Mouse (Mus musculus) CH12.LX (cell line): ENCODE measurements around the gene Snrpg. TPM values are rescaled to one million over a fixed set of nuclear protein-coding genes. Genes with fewer than 3 reads are reported as not detected.

Experiments
- DNase-seq: peaks from one replicate; pipeline ENCODE4 v3.0.0-alpha.2; 2013; ENCODE audit errors: extremely low read depth
- H3K27ac ChIP-seq: 2 replicates; pipeline ENCODE4 v1.5.1; 2012; ENCODE audit warnings: low read depth, mild to moderate bottlenecking, control low read depth, moderate library complexity; ENCODE audit not compliant: insufficient read depth
- H3K27me3 ChIP-seq: replicated peaks from 2 replicates; pipeline ENCODE3; 2012; ENCODE audit warnings: inconsistent platforms
- H3K36me3 ChIP-seq, 2 experiments: replicated peaks in 1 of 2; 2 replicates each; pipeline versions ENCODE3 to v1.6.1; 2012; ENCODE audit warnings: inconsistent platforms in 1 of 2, low read length in 1 of 2, mild to moderate bottlenecking in 1 of 2, mixed read lengths in 1 of 2, moderate library complexity in 1 of 2; ENCODE audit not compliant: control insufficient read depth in 1 of 2, insufficient read depth in 1 of 2
- H3K4me1 ChIP-seq, 2 experiments: 2 replicates each; pipeline ENCODE4 v1.6.1; 2012; ENCODE audit warnings: inconsistent platforms in 1 of 2, moderate library complexity in 1 of 2; ENCODE audit not compliant: insufficient read depth in 2 of 2, control insufficient read depth in 1 of 2
- H3K4me2 ChIP-seq: 2 replicates; pipeline ENCODE4 v1.6.1; 2012; ENCODE audit warnings: low read depth, mild to moderate bottlenecking, control low read depth; ENCODE audit not compliant: poor library complexity, insufficient read depth, severe bottlenecking
- H3K4me3 ChIP-seq, 3 experiments: fragments of 150-350 bp in 1 of 3; sonication (generic) in 1 of 3; replicated peaks in 1 of 3; 2 replicates each; pipeline versions ENCODE3 to v1.5.1; 2011 to 2012; ENCODE audit warnings: low read depth in 2 of 3, low read length in 2 of 3, mild to moderate bottlenecking in 2 of 3, moderate library complexity in 2 of 3, control low read depth in 1 of 3, improper control_type of control experiment in 1 of 3, inconsistent platforms in 1 of 3, mixed read lengths in 1 of 3; ENCODE audit not compliant: poor library complexity in 1 of 3
- H3K79me2 ChIP-seq: replicated peaks from 2 replicates; pipeline ENCODE4 v1.6.1; 2012; ENCODE audit warnings: mild to moderate bottlenecking, moderate library complexity; ENCODE audit not compliant: control insufficient read depth, poor library complexity, insufficient read depth, severe bottlenecking; ENCODE audit errors: extremely low read depth
- H3K9ac ChIP-seq: 2 replicates; pipeline ENCODE4 v1.6.1; 2012; ENCODE audit warnings: low read depth, mild to moderate bottlenecking, control low read depth, moderate library complexity; ENCODE audit not compliant: insufficient read depth
- H3K9me3 ChIP-seq: replicated peaks from 2 replicates; pipeline ENCODE3; 2012; ENCODE audit warnings: low read length, inconsistent platforms, mixed read lengths
- BHLHE40 ChIP-seq: IDR thresholded peaks from 2 replicates; pipeline ENCODE4 v1.6.1; 2011; ENCODE audit warnings: mild to moderate bottlenecking, low read depth, low read length, improper control_type of control experiment
- CHD2 ChIP-seq: IDR thresholded peaks from 2 replicates; pipeline ENCODE4 v1.6.1; 2011; ENCODE audit warnings: low read length, improper control_type of control experiment
- CTCF ChIP-seq, 2 experiments: IDR thresholded peaks in 1 of 2; conservative IDR thresholded peaks in 1 of 2; 2 replicates each; pipeline ENCODE4 v1.5.1; 2011 to 2012; ENCODE audit warnings: low read depth in 2 of 2, low read length in 2 of 2, improper control_type of control experiment in 1 of 2, inconsistent platforms in 1 of 2, mild to moderate bottlenecking in 1 of 2, moderate library complexity in 1 of 2
- ELF1 ChIP-seq: IDR thresholded peaks from 2 replicates; pipeline ENCODE4 v1.6.1; 2014; ENCODE audit warnings: low read depth, mild to moderate bottlenecking, inconsistent platforms, low read length, improper control_type of control experiment
- EP300 ChIP-seq: IDR thresholded peaks from 2 replicates; pipeline ENCODE4 v1.6.1; 2011; ENCODE audit warnings: low read length, improper control_type of control experiment
- ETS1 ChIP-seq: conservative IDR thresholded peaks from 2 replicates; pipeline ENCODE4 v1.6.1; 2012; ENCODE audit warnings: low read depth, mild to moderate bottlenecking, inconsistent platforms, low read length, improper control_type of control experiment, moderate library complexity
- GABPA ChIP-seq: IDR thresholded peaks from 2 replicates; pipeline ENCODE4 v1.6.1; 2012; ENCODE audit warnings: low read depth, low read length, improper control_type of control experiment, inconsistent platforms; ENCODE audit not compliant: insufficient replicate concordance
- HCFC1 ChIP-seq: IDR thresholded peaks from 2 replicates; pipeline ENCODE4 v1.6.1; 2012; ENCODE audit warnings: low read depth, mild to moderate bottlenecking, inconsistent platforms, low read length, improper control_type of control experiment
- JUN ChIP-seq: IDR thresholded peaks from 2 replicates; pipeline ENCODE4 v1.6.1; 2011; ENCODE audit warnings: low read depth, mild to moderate bottlenecking, low read length, improper control_type of control experiment, moderate library complexity; ENCODE audit not compliant: insufficient read depth
- JUND ChIP-seq: conservative IDR thresholded peaks from 2 replicates; pipeline ENCODE4 v1.6.1; 2011; ENCODE audit warnings: low read depth, low read length, improper control_type of control experiment
- KAT2A ChIP-seq: IDR thresholded peaks from 2 replicates; pipeline ENCODE4 v1.6.1; 2012; ENCODE audit warnings: low read length, improper control_type of control experiment, inconsistent platforms; ENCODE audit not compliant: insufficient replicate concordance
- MAX ChIP-seq: IDR thresholded peaks from 2 replicates; pipeline ENCODE4 v1.6.1; 2011; ENCODE audit warnings: low read length, improper control_type of control experiment
- MAZ ChIP-seq: IDR thresholded peaks from 2 replicates; pipeline ENCODE4 v1.6.1; 2012; ENCODE audit warnings: low read depth, mild to moderate bottlenecking, inconsistent platforms, low read length, improper control_type of control experiment, moderate library complexity
- MEF2A ChIP-seq: IDR thresholded peaks from 2 replicates; pipeline ENCODE4 v1.6.1; 2014; ENCODE audit warnings: low read depth, mild to moderate bottlenecking, inconsistent platforms, low read length, improper control_type of control experiment, borderline replicate concordance
- MXI1 ChIP-seq: IDR thresholded peaks from 2 replicates; pipeline ENCODE4 v1.6.1; 2011; ENCODE audit warnings: mild to moderate bottlenecking, low read depth, low read length, improper control_type of control experiment
- NRF1 ChIP-seq: IDR thresholded peaks from 2 replicates; pipeline ENCODE4 v1.6.1; 2014; ENCODE audit warnings: low read depth, mild to moderate bottlenecking, inconsistent platforms, low read length, improper control_type of control experiment, moderate library complexity
- RAD21 ChIP-seq: IDR thresholded peaks from 2 replicates; pipeline ENCODE4 v1.6.1; 2011; ENCODE audit warnings: low read depth, mild to moderate bottlenecking, low read length, improper control_type of control experiment, moderate library complexity
- RCOR1 ChIP-seq: conservative IDR thresholded peaks from 2 replicates; pipeline ENCODE4 v1.6.1; 2012; ENCODE audit warnings: low read depth, mild to moderate bottlenecking, inconsistent platforms, low read length, improper control_type of control experiment
- SMC3 ChIP-seq: IDR thresholded peaks from 2 replicates; pipeline ENCODE4 v1.6.1; 2011; ENCODE audit warnings: low read depth, low read length, improper control_type of control experiment
- TBP ChIP-seq: conservative IDR thresholded peaks from 2 replicates; pipeline ENCODE4 v1.6.1; 2011; ENCODE audit warnings: low read depth, low read length, improper control_type of control experiment
- TCF12 ChIP-seq: IDR thresholded peaks from 2 replicates; pipeline ENCODE4 v1.6.1; 2014; ENCODE audit warnings: low read depth, mild to moderate bottlenecking, inconsistent platforms, low read length, improper control_type of control experiment
- USF1 ChIP-seq: IDR thresholded peaks from 2 replicates; pipeline ENCODE4 v1.6.1; 2014; ENCODE audit warnings: low read depth, mild to moderate bottlenecking, inconsistent platforms, low read length, improper control_type of control experiment
- ZC3H11A ChIP-seq: IDR thresholded peaks from 2 replicates; pipeline ENCODE4 v1.6.1; 2012; ENCODE audit warnings: low read depth, mild to moderate bottlenecking, inconsistent platforms, low read length, improper control_type of control experiment
- ZKSCAN1 ChIP-seq: IDR thresholded peaks from 2 replicates; pipeline ENCODE4 v1.6.1; 2012; ENCODE audit warnings: low read depth, inconsistent platforms, low read length, improper control_type of control experiment, borderline replicate concordance
- dilution Hi-C: fragments of 300-500 bp; cut with MboI; formaldehyde crosslinking; loops from 2 replicates; pipeline ENCODE4 v1.14.3; 2020; ENCODE audit warnings: low sequenced_read_pairs; ENCODE audit not compliant: extremely low pct_unique_long_range_greater_than_20kb, extremely low pct_ligation_motif_present
- in situ Hi-C: fragments of 300-500 bp; cut with MboI; formaldehyde crosslinking; loops from 3 replicates; pipeline ENCODE4 v1.14.3; 2019; ENCODE audit warnings: low sequenced_read_pairs, low pct_ligation_motif_present, low pct_unique_long_range_greater_than_20kb, mixed read lengths
- polyA plus RNA-seq: library from polyadenylated mRNA; unstranded; fragments of >175 nt; gene quantifications from 2 replicates; pipeline ENCODE4 v1.2.1, GENCODE M21; 2012; ENCODE audit warnings: low read depth; ENCODE audit not compliant: insufficient read length
- total RNA-seq, 2 experiments: library from RNA; depleted of rRNA; stranded (reverse); fragments of 300-350 nt in 1 of 2; fragments of >200 nt in 1 of 2; gene quantifications; 2 replicates each; pipeline ENCODE4 v1.2.3; 2012 to 2014

Gene Snrpg
- total and polyA plus RNA-seq, 3 experiments, result 146 to 462 (median 446) TPM

DNA sequence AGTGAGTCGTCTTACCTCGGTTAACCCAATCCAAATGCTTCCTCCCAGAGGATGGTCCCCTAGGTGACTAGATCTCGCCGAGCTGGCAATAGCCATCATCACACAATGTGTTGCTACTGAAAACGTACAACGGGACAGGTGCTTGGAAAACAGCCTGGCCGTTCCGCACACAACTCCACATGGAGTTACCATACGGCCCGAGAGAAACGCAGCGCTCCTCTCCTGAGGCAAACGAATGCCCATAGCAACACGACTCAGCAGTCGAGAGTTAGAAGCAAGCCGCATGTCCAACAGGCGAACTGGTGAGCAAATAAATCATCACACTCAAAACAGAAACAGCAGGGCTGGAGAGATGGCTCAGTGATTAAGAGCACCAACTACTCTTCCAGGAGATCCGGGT lies 44.2 kb upstream of the Snrpg start:
- H3K4me1 ChIP-seq, result peaks cover 0 to 6% of the 10 kb centered on the region in 2 experiments; a peak in 2 of 4 replicates
- peaks cover 25% of the 10 kb centered on the region for H3K27me3 ChIP-seq
- no peak overlapping the region for H3K4me2 ChIP-seq
- no peak overlapping the region for H3K4me3 ChIP-seq
- TF ChIP-seq HCFC1 (no peak), CTCF (conservative IDR thresholded peaks at IDR 0.05 in 1 of 2, IDR thresholded peaks at IDR 0.05 in 1 of 2; ENCODE audit: low read depth in 2 of 2, low read length in 2 of 2) (no peak), ETS1 (no peak), MAX (no peak), RAD21 (no peak), TBP (no peak), JUN (no peak), TCF12 (no peak), NRF1 (no peak)
- peaks cover 10% of the 10 kb centered on the region for H3K9me3 ChIP-seq
- no peak for DNase-seq
- H3K36me3 ChIP-seq, result no peaks in the 10 kb centered on the region
- H3K79me2 ChIP-seq, result no peaks in the 10 kb centered on the region
- H3K9ac ChIP-seq, result no peak overlapping the region
- in situ Hi-C loops (no loop called here), dilution Hi-C loops (no loop called here)
- H3K27ac ChIP-seq, result no peak overlapping the region

DNA sequence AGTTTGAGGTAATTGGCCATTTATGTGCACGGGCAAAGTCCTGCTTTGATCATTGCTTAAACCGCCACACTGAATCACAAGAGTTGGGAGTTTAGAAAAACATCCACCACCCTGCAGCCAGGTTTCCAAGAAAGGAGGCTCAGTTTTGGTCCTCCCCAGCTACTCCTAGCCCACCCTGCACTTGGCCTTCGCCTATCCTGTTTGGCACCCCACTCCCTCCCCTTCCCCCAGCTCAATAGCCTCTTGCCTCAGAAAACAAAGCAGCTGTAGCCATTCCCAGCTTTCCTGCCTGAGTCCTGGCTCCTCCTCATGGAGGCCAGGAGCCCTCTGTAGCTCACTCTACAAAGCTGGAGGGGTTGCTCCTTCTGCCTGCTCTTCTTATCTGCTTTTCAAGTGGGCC lies 42.7 kb upstream of the Snrpg start:
- Histone ChIP-seq H3K4me1 (peaks cover 0 to under 1% of the 10 kb centered on the region in 2 experiments; a peak in 1 of 4 replicates), H3K4me2 (no peak overlapping the region), H3K27ac (no peak overlapping the region), H3K79me2 (no peaks in the 10 kb centered on the region), H3K27me3 (peaks cover 25% of the 10 kb centered on the region), H3K4me3 (no peak overlapping the region), H3K9me3 (peaks cover 8% of the 10 kb centered on the region), H3K36me3 (no peaks in the 10 kb centered on the region)
- in situ Hi-C loops, result no loop called here
- TF ChIP-seq GABPA, result no peak
- no peak for TF ChIP-seq ELF1
- TF ChIP-seq ETS1, result no peak
- TF ChIP-seq USF1, result no peak
- TF ChIP-seq MXI1, result no peak
- no peak for TF ChIP-seq TCF12
- TF ChIP-seq BHLHE40, result no peak
- no peak for TF ChIP-seq RAD21
- no peak for TF ChIP-seq CHD2
- no peak for TF ChIP-seq ZC3H11A
- no peak for TF ChIP-seq RCOR1
- no peak for TF ChIP-seq EP300
- no peak for TF ChIP-seq MAZ
- TF ChIP-seq ZKSCAN1, result no peak
- no peak for TF ChIP-seq JUND
- no peak for TF ChIP-seq SMC3
- no peak for TF ChIP-seq MEF2A
- no peak for TF ChIP-seq KAT2A
- no peak for TF ChIP-seq JUN
- TF ChIP-seq, all 38 proteins: peak for 0
- dilution Hi-C loops, result no loop called here
- no peak overlapping the region for H3K9ac ChIP-seq
- DNase-seq, result no peak
